Mouse (Mus musculus) midbrain, postnatal 0 days (tissue): ENCODE results near the gene Cwf19l2. TPM values are rescaled to one million over a fixed set of nuclear protein-coding genes. Genes with fewer than 3 reads are reported as not detected.
A peak's percentile ranks its signal among the peaks of the same experiment; 100 is the strongest.

Experiments
- ATAC-seq: fragments of 200-750 bp; cut with Nextera tagmentation; 2 replicates; pipeline ENCODE4 v1.8.0; 2017; ENCODE audit warnings: moderate number of reproducible peaks, mild to moderate bottlenecking, moderate TSS enrichment, moderate library complexity; ENCODE audit not compliant: low FRiP score
- DNase-seq: peaks from one replicate; pipeline ENCODE4 v3.0.0-alpha.2; 2015; ENCODE audit warnings: low spot score
- H3K27ac ChIP-seq: fragments of 300-500 bp; sonication (generic); 2 replicates; pipeline ENCODE4 v1.5.1; 2014; ENCODE audit warnings: low read depth, mild to moderate bottlenecking, low read length, mixed read lengths
- H3K27me3 ChIP-seq: fragments of 300-500 bp; sonication (generic); 2 replicates; pipeline ENCODE4 v1.6.1; 2014; ENCODE audit warnings: low read length, control low read depth, mixed read lengths; ENCODE audit not compliant: insufficient read depth
- H3K36me3 ChIP-seq: fragments of 300-500 bp; sonication (generic); 2 replicates; pipeline ENCODE4 v1.6.1; 2014; ENCODE audit warnings: low read length, control low read depth, mixed read lengths; ENCODE audit not compliant: insufficient read depth
- H3K4me1 ChIP-seq: fragments of 300-500 bp; sonication (generic); 2 replicates; pipeline ENCODE4 v1.6.1; 2014; ENCODE audit warnings: mild to moderate bottlenecking, control low read depth, antibody characterized with exemption, low read length, mixed read lengths; ENCODE audit not compliant: insufficient read depth
- H3K4me2 ChIP-seq: fragments of 300-500 bp; sonication (generic); 2 replicates; pipeline ENCODE4 v1.6.1; 2014; ENCODE audit warnings: low read depth, mild to moderate bottlenecking, low read length, mixed read lengths; ENCODE audit not compliant: poor library complexity, severe bottlenecking
- H3K4me3 ChIP-seq: fragments of 300-500 bp; sonication (generic); 2 replicates; pipeline ENCODE4 v1.5.1; 2014; ENCODE audit warnings: low read depth, mild to moderate bottlenecking, low read length, moderate library complexity
- H3K9ac ChIP-seq: fragments of 300-500 bp; sonication (generic); replicated peaks from 2 replicates; pipeline ENCODE4 v1.6.1; 2014; ENCODE audit warnings: mild to moderate bottlenecking, low read length, moderate library complexity, mixed read lengths; ENCODE audit not compliant: poor library complexity, severe bottlenecking
- H3K9me3 ChIP-seq: fragments of 300-500 bp; sonication (generic); 2 replicates; pipeline ENCODE4 v1.6.1; 2016; ENCODE audit warnings: low read length, control low read depth
- CTCF ChIP-seq: IDR thresholded peaks from 2 replicates; pipeline ENCODE4 v1.5.1; 2016; ENCODE audit warnings: antibody characterized with exemption, mild to moderate bottlenecking
- WGBS: fragments of 180-500 bp; shearing (Covaris S2); extraction: QIAGEN DNeasy Blood & Tissue Kit; methylation state at CpG from one replicate; pipeline ENCODE4 v1.1.7; 2014; 5-methylcytosine and 5-hydroxymethylcytosine counted together
- polyA plus RNA-seq: library from polyadenylated mRNA; unstranded; fragments of >200 nt; fragmentation: Nextera tagmentation; extraction: Ambion mirVana; gene quantifications from 2 replicates; pipeline ENCODE4 v1.2.1, GENCODE M21; 2015
- total RNA-seq: library from RNA; depleted of rRNA; stranded (reverse); fragments of >200 nt; gene quantifications from 2 replicates; pipeline ENCODE4 v1.2.3, GENCODE M21; 2014; rRNA removed

Cwf19l2 gene
- total and polyA plus RNA-seq, 2 experiments from 2014 or later, result 7.9 to 8.3 TPM

DNA sequence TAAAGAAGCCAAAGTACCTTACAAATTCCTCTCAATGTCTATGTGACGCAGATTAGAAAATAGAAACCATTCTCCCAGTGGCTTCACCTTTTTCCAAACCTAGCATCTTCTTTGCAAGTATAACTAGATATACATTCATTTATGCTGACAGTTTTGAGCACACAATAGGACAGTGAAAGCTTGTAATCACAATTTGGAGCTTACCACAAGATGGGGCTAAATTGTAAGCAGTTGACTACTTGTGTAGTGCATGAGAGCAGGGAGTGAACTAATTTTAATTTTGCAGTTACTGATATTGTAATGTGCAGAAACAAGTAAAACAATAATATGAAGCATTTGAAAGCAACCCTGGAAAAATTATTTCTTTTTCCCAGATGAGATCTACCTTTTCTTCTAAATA is 115.3 kb downstream of the Cwf19l2 start:
- H3K4me2 ChIP-seq, result no peak overlapping the region
- H3K36me3 ChIP-seq, result no peaks in the 10 kb centered on the region
- H3K27me3 ChIP-seq, result no peaks in the 10 kb centered on the region
- peak; percentile 60 for DNase-seq
- TF ChIP-seq CTCF, result peak; percentile 72
- WGBS, result 91% methylated on average over 1 of the region's 1 CpGs
- no peaks in the 10 kb centered on the region for H3K9me3 ChIP-seq
- H3K4me3 ChIP-seq, result no peak overlapping the region
- ATAC-seq, result peak; percentile 58; the same call in 1 of the 2 replicates
- H3K27ac ChIP-seq, result no peak overlapping the region
- no peaks in the 10 kb centered on the region for H3K4me1 ChIP-seq
- no peak overlapping the region for H3K9ac ChIP-seq

DNA sequence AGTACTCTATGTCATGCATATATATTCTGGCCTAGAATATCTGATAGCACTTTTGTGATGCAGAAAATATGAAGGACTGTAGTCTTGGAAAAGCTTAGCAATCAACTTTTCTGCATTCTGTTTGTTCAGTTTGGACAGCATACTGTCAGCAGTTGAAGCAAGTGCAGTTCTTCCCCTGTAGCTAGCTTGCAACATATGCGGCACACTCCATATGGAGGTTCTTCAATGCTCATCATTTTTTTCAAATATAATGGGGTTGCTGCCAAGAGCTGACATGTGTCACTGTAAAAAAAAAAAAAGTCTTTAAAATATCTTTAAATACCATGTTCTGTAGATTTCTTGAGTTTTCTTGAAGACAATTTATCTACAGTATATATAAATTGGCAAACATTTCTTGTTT is 115.8 kb downstream of the Cwf19l2 start:
- WGBS, result 81% methylated on average over 1 of the region's 1 CpGs
- Histone ChIP-seq H3K4me1 (no peaks in the 10 kb centered on the region), H3K36me3 (no peaks in the 10 kb centered on the region), H3K4me3 (no peak overlapping the region), H3K9ac (no peak overlapping the region), H3K27ac (no peak overlapping the region), H3K4me2 (no peak overlapping the region), H3K27me3 (no peaks in the 10 kb centered on the region), H3K9me3 (no peaks in the 10 kb centered on the region)
- no peak for TF ChIP-seq CTCF
- ATAC-seq (no peak), DNase-seq (peak; percentile 17)

DNA sequence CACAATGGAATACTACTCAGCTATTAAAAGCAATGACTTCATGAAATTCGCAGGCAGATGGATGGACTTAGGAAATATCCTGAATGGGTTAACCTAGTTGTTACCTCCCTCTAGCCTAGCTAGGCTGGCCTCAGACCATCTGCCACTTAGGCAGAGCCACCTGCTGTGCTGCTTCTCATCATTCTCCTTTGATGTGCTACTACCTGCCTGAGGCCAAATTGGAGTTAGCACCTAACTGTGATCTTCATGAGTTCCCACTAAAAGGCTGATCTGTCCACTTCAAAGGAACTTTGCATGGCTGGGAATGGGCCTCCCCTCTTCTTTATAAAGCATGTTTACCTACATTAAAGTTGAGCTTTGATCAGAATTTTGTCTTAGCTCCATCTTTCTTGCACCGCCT is 117.6 kb downstream of the Cwf19l2 start:
- WGBS, result 93% methylated on average over 2 of the region's 2 CpGs
- H3K27me3 ChIP-seq, result no peaks in the 10 kb centered on the region
- H3K4me3 ChIP-seq, result no peak overlapping the region
- no peaks in the 10 kb centered on the region for H3K9me3 ChIP-seq
- H3K36me3 ChIP-seq, result no peaks in the 10 kb centered on the region
- no peak for TF ChIP-seq CTCF
- DNase-seq, result no peak
- H3K27ac ChIP-seq, result no peak overlapping the region
- no peaks in the 10 kb centered on the region for H3K4me1 ChIP-seq
- no peak overlapping the region for H3K4me2 ChIP-seq
- no peak for ATAC-seq
- no peak overlapping the region for H3K9ac ChIP-seq

Other genes starting within 250 kb of the Cwf19l2 start
- 20.4 and 29.4 TPM in 2 replicates for gene Alkbh8, start 68.5 kb upstream of the Cwf19l2 start, total RNA-seq
- 45.9 and 50.8 TPM in 2 replicates for gene Alkbh8, start 68.5 kb upstream of the Cwf19l2 start, polyA plus RNA-seq
- gene Gucy1a2, start 129.2 kb downstream of the Cwf19l2 start, total RNA-seq, result 30.7 and 40.0 TPM in 2 replicates
- gene Gucy1a2, start 129.2 kb downstream of the Cwf19l2 start, polyA plus RNA-seq, result 2.9 and 3.4 TPM in 2 replicates